Mouse (Mus musculus): ENCODE measurements at regions not wholly inside any gene's neighbourhood (a gene's known extent, or its start where the extent isn't known, plus 50 kb on each side); places are given as distances from the start of the nearest gene placed in this dataset.

- no peak overlapping the region for H3K27ac ChIP-seq (replicated peaks)
- ATAC-seq (ENCODE audit: low FRiP score, low read depth) = no peak
- no peak overlapping the region for H3K4me3 ChIP-seq
- H3K9ac ChIP-seq (replicated peaks) = no peak overlapping the region
- no peak overlapping the region for H3K4me2 ChIP-seq (replicated peaks)
- peaks cover 49% of the 10 kb centered on the region for H3K4me1 ChIP-seq
- H3K9me3 ChIP-seq = no peaks in the 10 kb centered on the region
- peaks cover 25% of the 10 kb centered on the region for H3K27me3 ChIP-seq
- 72% methylated on average over 4 of the region's 4 CpGs for WGBS
- H3K36me3 ChIP-seq = no peaks in the 10 kb centered on the region
Measured at GRCm38 (mm10) chr6:88984170-88984569, 82.1 kb downstream of the Tpra1 start.

- Histone ChIP-seq H3K4me3 (no peak overlapping the region), H3K4me1 (peaks cover 42% of the 10 kb centered on the region), H3K27me3 (peaks cover 25% of the 10 kb centered on the region), H3K9me3 (no peaks in the 10 kb centered on the region), H3K9ac (replicated peaks) (no peak overlapping the region), H3K36me3 (no peaks in the 10 kb centered on the region), H3K4me2 (replicated peaks) (no peak overlapping the region), H3K27ac (replicated peaks) (no peak overlapping the region; the same call in 1 of the 2 replicates)
- ATAC-seq (ENCODE audit: low FRiP score, low read depth) = no peak
- WGBS = 57% methylated on average over 4 of the region's 4 CpGs
Measured at GRCm38 (mm10) chr6:88984863-88985262, 82.8 kb downstream of the Tpra1 start.

- Histone ChIP-seq H3K36me3 (no peaks in the 10 kb centered on the region), H3K4me2 (replicated peaks) (no peak overlapping the region), H3K9me3 (no peaks in the 10 kb centered on the region), H3K27me3 (peaks cover 16% of the 10 kb centered on the region), H3K4me1 (peaks cover 18% of the 10 kb centered on the region), H3K9ac (replicated peaks) (no peak overlapping the region), H3K4me3 (no peak overlapping the region), H3K27ac (replicated peaks) (no peak overlapping the region)
- 91% methylated on average over 10 of the region's 10 CpGs for WGBS
- no peak for ATAC-seq (ENCODE audit: low FRiP score, low read depth)
Measured at GRCm38 (mm10) chr6:88988551-88988950, 86.5 kb downstream of the Tpra1 start.

GRCm38 (mm10) chr6:88989617-88990299 is 87.7 kb downstream of the Tpra1 start:
- ATAC-seq (ENCODE audit: low FRiP score, low read depth) = no peak
- no peak overlapping the region for H3K27ac ChIP-seq (replicated peaks)
- no peak overlapping the region for H3K9ac ChIP-seq (replicated peaks)
- H3K9me3 ChIP-seq = no peaks in the 10 kb centered on the region
- 55% methylated on average over 6 of the region's 6 CpGs for WGBS
- H3K4me3 ChIP-seq = no peak overlapping the region
- H3K27me3 ChIP-seq = peaks cover 16% of the 10 kb centered on the region
- H3K36me3 ChIP-seq = no peaks in the 10 kb centered on the region
- peaks cover 9% of the 10 kb centered on the region; the same call in 1 of the 2 replicates for H3K4me1 ChIP-seq
- H3K4me2 ChIP-seq (replicated peaks) = no peak overlapping the region

- Histone ChIP-seq H3K9ac (replicated peaks) (no peak overlapping the region), H3K9me3 (no peaks in the 10 kb centered on the region), H3K27me3 (peaks cover 15% of the 10 kb centered on the region), H3K36me3 (no peaks in the 10 kb centered on the region), H3K4me3 (no peak overlapping the region), H3K4me1 (peaks cover 4% of the 10 kb centered on the region; the same call in 1 of the 2 replicates), H3K4me2 (replicated peaks) (no peak overlapping the region), H3K27ac (replicated peaks) (no peak overlapping the region)
- ATAC-seq (ENCODE audit: low FRiP score, low read depth) = no peak
- 28% methylated on average over 1 of the region's 1 CpGs for WGBS
Measured at GRCm38 (mm10) chr6:88990300-88990685, 88.2 kb downstream of the Tpra1 start.

GRCm38 (mm10) chr6:88995077-88995476 is 93.0 kb downstream of the Tpra1 start:
- 93% methylated on average over 3 of the region's 3 CpGs for WGBS
- no peaks in the 10 kb centered on the region for H3K36me3 ChIP-seq
- peaks cover 5% of the 10 kb centered on the region; the same call in 1 of the 2 replicates for H3K27me3 ChIP-seq
- no peak overlapping the region for H3K27ac ChIP-seq (replicated peaks)
- peaks cover 4% of the 10 kb centered on the region; the same call in 1 of the 2 replicates for H3K4me1 ChIP-seq
- H3K4me2 ChIP-seq (replicated peaks) = no peak overlapping the region
- no peak for ATAC-seq (ENCODE audit: low FRiP score, low read depth)
- no peaks in the 10 kb centered on the region for H3K9me3 ChIP-seq
- no peak overlapping the region for H3K4me3 ChIP-seq
- H3K9ac ChIP-seq (replicated peaks) = no peak overlapping the region

- WGBS = 89% methylated on average over 3 of the region's 3 CpGs
- no peaks in the 10 kb centered on the region for H3K9me3 ChIP-seq
- no peak overlapping the region for H3K9ac ChIP-seq (replicated peaks)
- H3K27me3 ChIP-seq = peaks cover 12% of the 10 kb centered on the region; the same call in 1 of the 2 replicates
- H3K27ac ChIP-seq (replicated peaks) = no peak overlapping the region
- no peak for ATAC-seq (ENCODE audit: low FRiP score, low read depth)
- H3K4me3 ChIP-seq = no peak overlapping the region
- H3K4me2 ChIP-seq (replicated peaks) = no peak overlapping the region
- H3K4me1 ChIP-seq = peaks cover 23% of the 10 kb centered on the region
- no peaks in the 10 kb centered on the region for H3K36me3 ChIP-seq
Measured at GRCm38 (mm10) chr6:88998927-88999722, 97.1 kb downstream of the Tpra1 start.

- 8% methylated on average over 14 of the region's 14 CpGs for WGBS
- Histone ChIP-seq H3K9ac (replicated peaks) (no peak overlapping the region), H3K27ac (replicated peaks) (peak overlapping the region; percentile 5; the same call in 1 of the 2 replicates)
Measured at GRCm38 (mm10) chr6:89000359-89000758, 98.3 kb downstream of the Tpra1 start.

GRCm38 (mm10) chr6:89003197-89003923 is 101.3 kb downstream of the Tpra1 start:
- H3K4me3 ChIP-seq = no peak overlapping the region
- H3K27ac ChIP-seq (replicated peaks) = 0 out of 2 replicates have a peak overlapping the region, but pooled peaks have one; percentile 20
- peaks cover 38% of the 10 kb centered on the region for H3K4me1 ChIP-seq
- no peak for ATAC-seq (ENCODE audit: low FRiP score, low read depth)
- no peak overlapping the region for H3K9ac ChIP-seq (replicated peaks)
- no peaks in the 10 kb centered on the region for H3K36me3 ChIP-seq
- WGBS = 59% methylated on average over 6 of the region's 6 CpGs
- H3K9me3 ChIP-seq = no peaks in the 10 kb centered on the region
- no peak overlapping the region for H3K4me2 ChIP-seq (replicated peaks)
- H3K27me3 ChIP-seq = peaks cover 12% of the 10 kb centered on the region; the same call in 1 of the 2 replicates

More at GRCm38 (mm10) chr6:89000359-89000758, 98.3 kb downstream of the Tpra1 start:
- peaks cover 12% of the 10 kb centered on the region; the same call in 1 of the 2 replicates for H3K27me3 ChIP-seq
- no peak overlapping the region for H3K4me3 ChIP-seq
- no peaks in the 10 kb centered on the region for H3K9me3 ChIP-seq
- peaks cover 23% of the 10 kb centered on the region for H3K4me1 ChIP-seq
- peak overlapping the region; percentile 37 for H3K4me2 ChIP-seq (replicated peaks)
- no peaks in the 10 kb centered on the region for H3K36me3 ChIP-seq
- no peak for ATAC-seq (ENCODE audit: low FRiP score, low read depth)

- Histone ChIP-seq H3K4me2 (replicated peaks) (no peak overlapping the region), H3K4me1 (peaks cover 55% of the 10 kb centered on the region)
- ATAC-seq (ENCODE audit: low FRiP score, low read depth) = no peak
Measured at GRCm38 (mm10) chr6:89005094-89005493, 103.0 kb downstream of the Tpra1 start.

GRCm38 (mm10) chr6:89006997-89007396 is 104.9 kb downstream of the Tpra1 start:
- peak overlapping the region; percentile 17 for H3K4me2 ChIP-seq (replicated peaks)
- no peak overlapping the region for H3K4me3 ChIP-seq
- peak overlapping the region; percentile 88 for H3K27ac ChIP-seq (replicated peaks)
- WGBS = 15% methylated on average over 17 of the region's 17 CpGs
- peak; percentile 47; the same call in 1 of the 2 replicates for ATAC-seq (ENCODE audit: low FRiP score, low read depth)
- H3K36me3 ChIP-seq = no peaks in the 10 kb centered on the region
- H3K9ac ChIP-seq (replicated peaks) = no peak overlapping the region
- H3K4me1 ChIP-seq = peaks cover 66% of the 10 kb centered on the region
- H3K27me3 ChIP-seq = peaks cover 9% of the 10 kb centered on the region; the same call in 1 of the 2 replicates
- H3K9me3 ChIP-seq = no peaks in the 10 kb centered on the region

More at GRCm38 (mm10) chr6:89005094-89005493, 103.0 kb downstream of the Tpra1 start:
- H3K9ac ChIP-seq (replicated peaks) = no peak overlapping the region
- no peak overlapping the region for H3K4me3 ChIP-seq
- no peak overlapping the region for H3K27ac ChIP-seq (replicated peaks)
- peaks cover 6% of the 10 kb centered on the region; the same call in 1 of the 2 replicates for H3K27me3 ChIP-seq
- no peaks in the 10 kb centered on the region for H3K36me3 ChIP-seq
- WGBS = 45% methylated on average over 4 of the region's 4 CpGs
- no peaks in the 10 kb centered on the region for H3K9me3 ChIP-seq
